Mouse (Mus musculus) gastrocnemius, postnatal 10 days (tissue): ENCODE measurements around the gene Psma7. TPM values are rescaled to one million over a fixed set of nuclear protein-coding genes. Genes with fewer than 3 reads are reported as not detected.

ENCODE experiments used
- DNase-seq: peaks from one replicate; pipeline ENCODE4 v3.0.0; 2021; ENCODE audit warnings: mixed read lengths
- total RNA-seq, 2 experiments: library from RNA; stranded (reverse); gene quantifications; 2 replicates each; pipeline ENCODE4 v1.2.3; 2021

Gene Psma7
- total RNA-seq, 2 experiments from 2014 or later: 169 to 170 TPM

- no peak for DNase-seq
Measured at GRCm38 (mm10) chr2:180005656-180006351, 36.4 kb downstream of the Psma7 start.

GRCm38 (mm10) chr2:180001635-180002034, 40.6 kb downstream of the Psma7 start:
- DNase-seq: no peak

GRCm38 (mm10) chr2:179998431-179998830, 43.8 kb downstream of the Psma7 start:
- DNase-seq: no peak

- DNase-seq: no peak
Measured at GRCm38 (mm10) chr2:179993071-179993470, 49.2 kb downstream of the Psma7 start.

- DNase-seq: no peak
Measured at GRCm38 (mm10) chr2:179989098-179989497, 53.1 kb downstream of the Psma7 start.

- DNase-seq: no peak
Measured at GRCm38 (mm10) chr2:179986437-179987022, 55.7 kb downstream of the Psma7 start.

Other genes with a start within 250 kb of the Psma7 start
- 10 to 100 TPM in 1 of 2 experiments, 1 to 10 TPM in 1; 9.9 to 13.3 TPM for gene Taf4, start 65.8 kb downstream of the Psma7 start, total RNA-seq
- gene Lsm14b, start 17.4 kb downstream of the Psma7 start, total RNA-seq: 10 to 100 TPM; 44.1 to 46.2 TPM
- 1 to 10 TPM; 2.8 to 3.6 TPM for gene Ss18l1, start 76 bp upstream of the Psma7 start, total RNA-seq
- 10 to 100 TPM; 10.4 to 12.1 TPM for gene Mtg2, start 28.2 kb upstream of the Psma7 start, total RNA-seq
- gene Hrh3, start 62.1 kb upstream of the Psma7 start, total RNA-seq: under 1 TPM; 0.29 to 0.42 TPM
- gene Osbpl2, start 76.9 kb upstream of the Psma7 start, total RNA-seq: 10 to 100 TPM; 18.1 to 21.5 TPM
- gene Adrm1, start 129.1 kb upstream of the Psma7 start, total RNA-seq: 100 to 1,000 TPM in 1 of 2 experiments, 10 to 100 TPM in 1; 97.8 to 108 TPM
- 10 to 100 TPM; 22.5 to 25.9 TPM for gene Lama5, start 183.4 kb upstream of the Psma7 start, total RNA-seq
- 100 to 1,000 TPM; 545 to 616 TPM for gene Rps21, start 214.9 kb upstream of the Psma7 start, total RNA-seq
- 10 to 100 TPM in 1 of 2 experiments, 1 to 10 TPM in 1; 9.3 to 10.3 TPM for gene Cables2, start 231.1 kb upstream of the Psma7 start, total RNA-seq
- gene Rbbp8nl, start 247.4 kb upstream of the Psma7 start, total RNA-seq: not detected